Mouse (Mus musculus) heart, embryonic 16.5 days (tissue): ENCODE measurements around the gene Ninj2. TPM values are rescaled to one million over a fixed set of nuclear protein-coding genes. Genes with fewer than 3 reads are reported as not detected.
A peak's percentile ranks its signal among the peaks of the same experiment; 100 is the strongest.

Experiments used
- ATAC-seq: fragments of 200-750 bp; cut with Nextera tagmentation; replicated peaks from 2 replicates; pipeline ENCODE4 v1.8.0; 2017; ENCODE audit warnings: moderate number of reproducible peaks; ENCODE audit not compliant: insufficient read depth, low FRiP score; ENCODE audit errors: extremely low read depth
- H3K27ac ChIP-seq: fragments of 300-500 bp; sonication (generic); 2 replicates; pipeline ENCODE4 v1.5.1; 2014; ENCODE audit warnings: mild to moderate bottlenecking, low read length, control low read depth, moderate library complexity
- H3K27me3 ChIP-seq: fragments of 300-500 bp; sonication (generic); 2 replicates; pipeline ENCODE4 v1.6.1; 2014; ENCODE audit warnings: low read length, mixed read lengths; ENCODE audit not compliant: control insufficient read depth, insufficient read depth
- H3K36me3 ChIP-seq: fragments of 300-500 bp; sonication (generic); 2 replicates; pipeline ENCODE4 v1.6.1; 2014; ENCODE audit not compliant: control insufficient read depth, insufficient read depth
- H3K4me1 ChIP-seq: fragments of 300-500 bp; sonication (generic); 2 replicates; pipeline ENCODE4 v1.6.1; 2014; ENCODE audit warnings: low read length, mixed read lengths; ENCODE audit not compliant: control insufficient read depth, insufficient read depth
- H3K4me2 ChIP-seq: fragments of 300-500 bp; sonication (generic); 2 replicates; pipeline ENCODE4 v1.6.1; 2014; ENCODE audit warnings: low read depth, mild to moderate bottlenecking, control low read depth, low read length
- H3K4me3 ChIP-seq: fragments of 300-500 bp; sonication (generic); 2 replicates; pipeline ENCODE4 v1.5.1; 2014; ENCODE audit warnings: mild to moderate bottlenecking, control low read depth, low read length
- H3K9ac ChIP-seq: fragments of 300-500 bp; sonication (generic); 2 replicates; pipeline ENCODE4 v1.6.1; 2014; ENCODE audit warnings: low read length, control low read depth
- H3K9me3 ChIP-seq: fragments of 300-500 bp; sonication (generic); replicated peaks from 2 replicates; pipeline ENCODE4 v1.6.1; 2016; ENCODE audit warnings: low read length; ENCODE audit not compliant: control insufficient read depth
- WGBS: fragments of 180-500 bp; shearing (Covaris S2); extraction: QIAGEN DNeasy Blood & Tissue Kit; methylation state at CpG from one replicate; pipeline ENCODE4 v1.1.7; 2014; 5-methylcytosine and 5-hydroxymethylcytosine counted together
- polyA plus RNA-seq: library from polyadenylated mRNA; unstranded; fragments of >200 nt; fragmentation: Nextera tagmentation; extraction: Ambion mirVana; gene quantifications from 2 replicates; pipeline ENCODE4 v1.2.1, GENCODE M21; 2015

Ninj2 gene
- polyA plus RNA-seq, 1 experiment from 2014 or later, result not detected

DNA sequence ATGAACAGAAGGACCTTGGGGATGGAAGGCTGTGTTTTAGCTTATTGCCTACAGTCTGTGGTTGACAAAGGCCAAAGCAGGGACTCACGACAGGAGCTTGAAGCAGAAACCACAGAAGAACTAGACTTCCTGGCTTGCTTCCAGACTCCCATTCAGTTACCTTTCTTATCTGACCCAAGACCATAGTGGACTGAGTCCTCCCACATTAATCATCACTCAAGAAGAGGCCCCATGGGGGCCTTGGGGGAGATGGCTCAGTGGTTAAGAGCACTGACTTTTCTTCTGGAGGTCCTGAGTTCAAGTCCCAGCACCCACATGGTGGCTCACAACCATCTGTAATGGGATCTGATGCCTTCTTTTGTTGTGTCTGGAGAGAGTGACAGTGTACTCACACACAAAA is 10.0 kb downstream of the Ninj2 start:
- no peak for ATAC-seq
- Histone ChIP-seq H3K36me3 (no peaks in the 10 kb centered on the region), H3K9me3 (no peaks in the 10 kb centered on the region), H3K27me3 (no peaks in the 10 kb centered on the region), H3K4me1 (peaks cover 6% of the 10 kb centered on the region), H3K9ac (no peak overlapping the region), H3K4me3 (no peak overlapping the region), H3K27ac (no peak overlapping the region), H3K4me2 (no peak overlapping the region)
- 4% methylated on average over 1 of the region's 1 CpGs for WGBS

DNA sequence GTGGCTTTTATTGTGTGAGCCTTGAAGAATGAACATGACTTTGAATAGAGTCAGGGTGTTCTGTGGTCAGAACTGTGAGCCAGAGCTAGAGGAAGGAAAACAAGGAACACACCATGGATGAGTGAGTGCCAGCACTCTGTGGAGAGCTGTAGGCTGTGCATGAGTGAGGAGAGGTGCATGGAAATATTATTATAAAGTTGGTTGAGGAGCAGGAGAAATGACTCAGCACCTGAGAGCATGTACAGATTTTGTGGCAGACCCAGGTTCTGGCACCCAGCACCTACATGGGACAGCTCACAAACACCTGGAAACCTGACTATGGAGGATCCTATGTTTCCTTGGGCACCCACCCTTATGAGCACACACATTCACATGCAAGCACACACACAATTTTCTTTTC is 11.9 kb downstream of the Ninj2 start:
- H3K27ac ChIP-seq, result no peak overlapping the region
- ATAC-seq, result no peak
- no peak overlapping the region for H3K4me3 ChIP-seq
- no peaks in the 10 kb centered on the region for H3K27me3 ChIP-seq
- H3K36me3 ChIP-seq, result no peaks in the 10 kb centered on the region
- H3K4me2 ChIP-seq, result no peak overlapping the region
- peaks cover 26% of the 10 kb centered on the region for H3K4me1 ChIP-seq
- H3K9ac ChIP-seq, result no peak overlapping the region
- no peaks in the 10 kb centered on the region for H3K9me3 ChIP-seq

DNA sequence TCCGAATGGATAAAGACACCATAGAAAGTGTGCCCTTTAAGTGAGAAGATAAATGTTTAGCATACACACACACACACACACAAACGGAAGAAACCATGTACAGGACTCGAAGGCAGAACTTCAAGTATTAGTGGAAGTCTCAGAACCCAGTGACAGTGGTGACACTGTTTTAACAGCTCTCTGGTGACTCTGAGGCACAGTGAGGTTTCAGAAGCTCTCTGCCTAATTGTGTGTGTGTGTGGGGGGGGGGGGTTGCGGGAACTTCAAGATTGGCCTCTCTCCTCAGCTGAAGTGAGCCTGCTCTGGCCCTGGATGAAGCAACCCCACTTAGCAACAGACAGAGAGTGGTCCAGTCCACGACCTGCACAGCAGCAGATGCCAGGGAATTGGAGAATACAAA is 14.4 kb downstream of the Ninj2 start:
- no peaks in the 10 kb centered on the region for H3K36me3 ChIP-seq
- H3K4me1 ChIP-seq, result peaks cover 39% of the 10 kb centered on the region
- H3K27me3 ChIP-seq, result no peaks in the 10 kb centered on the region
- 65% methylated on average over 5 of the region's 5 CpGs for WGBS
- no peak overlapping the region for H3K4me3 ChIP-seq
- H3K9ac ChIP-seq, result no peak overlapping the region
- no peak overlapping the region for H3K4me2 ChIP-seq
- H3K9me3 ChIP-seq, result no peaks in the 10 kb centered on the region
- H3K27ac ChIP-seq, result no peak overlapping the region
- ATAC-seq, result no peak

DNA sequence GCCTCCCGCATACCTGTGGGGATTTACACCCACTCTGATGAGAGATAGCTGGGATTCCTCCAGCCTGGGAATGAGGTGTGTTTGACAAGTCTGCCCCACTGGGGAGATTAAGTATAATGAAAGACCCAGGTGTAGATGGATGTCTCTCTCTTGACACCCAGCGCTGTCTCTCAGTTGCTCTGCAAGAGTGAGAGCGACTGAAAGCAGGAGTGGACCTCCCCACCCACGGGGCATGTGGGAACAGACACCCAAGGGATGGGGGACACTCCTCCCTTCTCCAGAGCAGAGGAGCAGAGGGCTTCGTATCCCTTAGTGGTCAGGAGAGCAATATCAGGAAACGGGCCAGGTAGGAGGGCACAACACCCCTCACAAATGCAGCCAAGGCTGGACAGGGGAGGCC is 14.9 kb downstream of the Ninj2 start:
- Histone ChIP-seq H3K4me3 (no peak overlapping the region), H3K27me3 (no peaks in the 10 kb centered on the region), H3K36me3 (no peaks in the 10 kb centered on the region), H3K4me2 (no peak overlapping the region), H3K4me1 (peaks cover 40% of the 10 kb centered on the region), H3K9ac (no peak overlapping the region), H3K9me3 (no peaks in the 10 kb centered on the region), H3K27ac (peak overlapping the region; percentile 47; the same call in 1 of the 2 replicates)
- ATAC-seq, result no peak
- 55% methylated on average over 6 of the region's 6 CpGs for whole genome bisulfite sequencing

DNA sequence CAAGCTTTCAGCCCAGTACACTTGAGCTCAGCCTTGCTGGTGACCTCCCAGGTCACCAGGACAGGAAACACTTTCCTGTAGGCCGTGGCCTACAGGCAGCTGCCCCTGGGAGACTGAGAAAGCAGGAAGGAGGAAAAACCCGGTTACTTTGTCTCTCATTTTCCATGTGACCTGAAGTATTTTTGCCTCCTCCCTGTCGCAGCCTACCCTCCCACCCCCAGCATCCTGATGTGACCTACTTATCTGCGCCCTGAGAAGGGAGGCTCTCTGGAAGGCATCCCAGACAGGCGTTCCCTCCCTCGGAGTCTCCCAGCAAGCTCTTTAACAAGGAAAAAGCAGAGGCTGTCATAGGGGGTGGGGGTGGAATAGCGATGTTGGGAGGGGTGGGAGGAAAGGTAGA is 16.0 kb downstream of the Ninj2 start:
- Histone ChIP-seq H3K4me1 (peaks cover 48% of the 10 kb centered on the region), H3K4me3 (no peak overlapping the region), H3K27ac (peak overlapping the region; percentile 47), H3K36me3 (no peaks in the 10 kb centered on the region), H3K9ac (0 out of 2 replicates have a peak overlapping the region, but pooled peaks have one; percentile 14), H3K27me3 (no peaks in the 10 kb centered on the region), H3K4me2 (no peak overlapping the region; the same call in 1 of the 2 replicates), H3K9me3 (no peaks in the 10 kb centered on the region)
- peak; percentile 53 for ATAC-seq
- 9% methylated on average over 7 of the region's 7 CpGs for WGBS

DNA sequence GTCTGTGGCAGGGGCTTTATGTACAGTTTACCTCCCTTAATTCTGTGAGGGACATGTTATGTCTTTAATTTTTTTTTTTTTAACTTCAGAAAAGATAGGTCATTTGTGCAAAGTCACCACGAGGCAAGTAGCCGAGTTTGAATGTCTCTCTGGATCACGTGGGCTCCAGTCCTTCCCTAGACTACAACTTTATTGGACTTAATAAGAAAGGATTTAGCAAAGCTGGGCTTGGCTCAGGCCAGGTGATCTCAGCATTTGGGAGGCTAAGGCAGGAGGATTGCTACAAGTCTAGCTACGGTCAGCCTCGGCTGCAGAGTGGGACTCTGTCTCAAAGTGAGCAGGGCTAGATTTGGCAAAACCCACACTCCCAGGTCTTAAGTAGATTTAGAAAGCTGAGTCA is 16.8 kb downstream of the Ninj2 start:
- Histone ChIP-seq H3K27me3 (no peaks in the 10 kb centered on the region), H3K4me3 (no peak overlapping the region), H3K27ac (peak overlapping the region; percentile 47; the same call in 1 of the 2 replicates), H3K4me1 (peaks cover 54% of the 10 kb centered on the region), H3K9me3 (no peaks in the 10 kb centered on the region), H3K9ac (peak overlapping the region; percentile 21; the same call in 1 of the 2 replicates), H3K4me2 (no peak overlapping the region), H3K36me3 (no peaks in the 10 kb centered on the region)
- WGBS, result 75% methylated on average over 5 of the region's 5 CpGs
- no peak for ATAC-seq

DNA sequence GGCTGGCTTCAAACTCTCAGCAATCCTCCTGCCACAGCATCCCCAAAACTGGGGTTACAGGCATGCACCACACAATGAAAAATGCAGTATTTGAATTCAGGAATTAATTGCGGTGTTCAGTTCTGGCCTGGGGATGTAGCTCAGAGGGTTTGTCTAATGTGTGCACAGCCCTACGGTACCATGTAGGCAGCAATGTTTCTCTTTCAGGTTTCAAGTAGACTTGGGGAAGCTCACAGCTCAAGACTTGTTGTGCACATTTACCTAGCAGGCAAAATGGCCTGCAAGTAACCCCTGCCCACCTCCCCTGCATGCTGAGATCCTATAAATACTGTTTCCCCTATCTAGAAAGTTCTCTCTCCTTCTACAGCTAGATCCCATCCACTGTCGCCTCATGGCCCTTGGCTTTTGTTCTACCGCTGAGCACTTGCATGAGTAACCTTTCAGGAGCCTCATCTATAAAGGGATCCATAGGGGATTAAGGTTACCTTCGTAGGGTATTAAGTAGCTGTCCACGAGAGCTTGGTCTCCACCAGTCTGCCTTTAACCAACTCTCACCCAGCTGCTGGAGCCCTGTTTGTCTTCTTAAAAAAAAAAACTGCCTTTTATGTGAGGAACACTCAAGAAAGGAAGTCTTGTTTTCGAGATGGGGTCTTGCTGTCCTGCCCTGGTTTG is 17.7 kb downstream of the Ninj2 start:
- H3K9ac ChIP-seq, result no peak overlapping the region
- H3K27me3 ChIP-seq, result no peaks in the 10 kb centered on the region
- no peaks in the 10 kb centered on the region for H3K36me3 ChIP-seq
- H3K4me2 ChIP-seq, result no peak overlapping the region
- no peak for ATAC-seq
- no peak overlapping the region for H3K27ac ChIP-seq
- 78% methylated on average over 7 of the region's 7 CpGs for WGBS
- H3K4me3 ChIP-seq, result no peak overlapping the region
- peaks cover 57% of the 10 kb centered on the region for H3K4me1 ChIP-seq
- no peaks in the 10 kb centered on the region for H3K9me3 ChIP-seq

DNA sequence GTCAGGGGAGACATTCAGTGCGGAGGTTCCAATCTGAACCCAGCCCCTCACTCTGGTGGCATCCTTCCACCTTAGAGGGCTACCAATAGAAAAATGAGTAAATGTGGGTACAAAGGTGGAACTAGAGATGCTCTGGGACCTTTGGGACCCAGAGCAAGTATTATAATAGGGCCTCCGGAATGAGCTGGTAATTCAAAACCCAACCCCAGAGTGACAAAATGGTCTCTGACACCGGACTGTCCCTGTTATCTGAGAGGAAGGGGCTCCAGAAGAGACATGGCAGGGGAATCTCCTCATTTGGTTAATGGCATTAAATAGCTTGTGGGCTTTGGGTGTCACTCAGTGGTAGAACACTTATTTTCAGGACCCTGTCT is 18.2 kb downstream of the Ninj2 start:
- no peaks in the 10 kb centered on the region for H3K36me3 ChIP-seq
- H3K27ac ChIP-seq, result peak overlapping the region; percentile 96; the same call in 1 of the 2 replicates
- 68% methylated on average over 3 of the region's 3 CpGs for WGBS
- H3K4me3 ChIP-seq, result no peak overlapping the region
- H3K9me3 ChIP-seq, result no peaks in the 10 kb centered on the region
- no peak for ATAC-seq
- peaks cover 57% of the 10 kb centered on the region for H3K4me1 ChIP-seq
- H3K9ac ChIP-seq, result no peak overlapping the region; the same call in 1 of the 2 replicates
- no peak overlapping the region for H3K4me2 ChIP-seq
- no peaks in the 10 kb centered on the region for H3K27me3 ChIP-seq

DNA sequence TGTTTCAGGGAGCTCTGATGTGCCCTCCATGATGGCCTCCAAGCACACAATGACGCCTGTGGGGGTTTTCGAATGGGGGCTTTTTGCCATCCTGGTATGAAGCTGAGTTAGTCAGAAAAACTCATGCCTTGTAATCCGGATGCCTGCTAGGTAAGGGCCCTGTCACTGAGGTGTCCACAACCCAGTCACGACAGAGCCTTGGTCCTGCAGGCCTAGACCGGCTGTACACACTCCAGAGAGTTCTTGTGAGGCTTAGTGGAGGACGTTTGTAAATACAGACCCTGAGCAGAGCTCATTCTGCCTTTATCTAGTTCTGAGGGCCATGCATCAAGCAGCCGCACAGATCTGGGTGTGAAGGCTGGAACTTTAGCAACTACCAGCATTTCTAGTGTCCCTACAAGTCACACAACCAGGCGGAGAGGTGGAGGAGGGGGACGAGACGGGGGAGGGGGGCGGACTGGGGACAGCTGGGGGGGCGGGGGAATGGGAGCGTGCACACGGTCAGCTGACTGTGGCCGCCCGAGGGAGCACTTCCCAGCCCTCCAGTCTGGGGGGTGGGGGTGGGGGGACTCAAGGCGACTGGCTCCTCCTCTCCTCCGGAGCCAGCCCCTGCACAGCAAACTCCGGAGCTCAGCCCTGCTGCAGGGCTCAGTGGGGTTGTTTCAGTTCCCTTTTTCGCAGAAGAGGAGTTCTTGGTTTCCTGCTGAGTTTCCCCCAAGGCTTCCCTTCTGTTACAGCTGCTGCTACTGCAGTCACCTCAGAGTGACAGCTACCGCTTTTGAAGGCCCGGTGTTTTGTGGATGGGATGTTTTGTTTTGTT is 19.0 kb downstream of the Ninj2 start:
- no peaks in the 10 kb centered on the region for H3K9me3 ChIP-seq
- peak overlapping the region; percentile 41 for H3K4me3 ChIP-seq
- no peaks in the 10 kb centered on the region for H3K36me3 ChIP-seq
- H3K27ac ChIP-seq, result peak overlapping the region; percentile 96
- H3K27me3 ChIP-seq, result no peaks in the 10 kb centered on the region
- H3K4me2 ChIP-seq, result peak overlapping the region; percentile 61
- ATAC-seq, result peak; percentile 91
- H3K9ac ChIP-seq, result peak overlapping the region; percentile 72
- peaks cover 57% of the 10 kb centered on the region for H3K4me1 ChIP-seq
- 6% methylated on average over 22 of the region's 22 CpGs for WGBS
